Mouse (Mus musculus): Measurements from ENCODE around the gene Mei1.
"Not testable (repeated sequence)": the region's sequence is repeated elsewhere in the genome, so short reads cannot be mapped to it uniquely, and the experiment has no call there.

Gene Mei1

GRCm38 (mm10) chr15:82085606-82086005 lies 15.8 kb downstream of the Mei1 start:
- peak; percentile 69 for ATAC-seq (ENCODE audit: low TSS enrichment)

- peak; percentile 54 for ATAC-seq (ENCODE audit: low TSS enrichment)
Measured at GRCm38 (mm10) chr15:82086131-82086530, 16.3 kb downstream of the Mei1 start.

- ATAC-seq (ENCODE audit: low TSS enrichment) = peak; percentile 43
Measured at GRCm38 (mm10) chr15:82087266-82087665, 17.5 kb downstream of the Mei1 start.

- ATAC-seq (ENCODE audit: low TSS enrichment) = peak; percentile 39; the same call in 1 of the 2 replicates
Measured at GRCm38 (mm10) chr15:82091061-82091460, 21.3 kb downstream of the Mei1 start.

- ATAC-seq (ENCODE audit: low TSS enrichment) = peak; percentile 93
Measured at GRCm38 (mm10) chr15:82106953-82107555, 37.3 kb downstream of the Mei1 start.

- ATAC-seq (ENCODE audit: low TSS enrichment) = no peak
Measured at GRCm38 (mm10) chr15:82120544-82120943, 50.7 kb downstream of the Mei1 start.

- not testable (repeated sequence) for ATAC-seq (ENCODE audit: low TSS enrichment)
Measured at GRCm38 (mm10) chr15:82126690-82127089, 56.9 kb downstream of the Mei1 start.

- ATAC-seq (ENCODE audit: low TSS enrichment) = peak; percentile 96
Measured at GRCm38 (mm10) chr15:82127426-82128374, 57.9 kb downstream of the Mei1 start, which contains the start of gene Ccdc134. Ccdc134 (plus strand) TSS chr15:82127922.

GRCm38 (mm10) chr15:82128398-82128797 lies 58.6 kb downstream of the Mei1 start:
- ATAC-seq (ENCODE audit: low TSS enrichment) = no peak

GRCm38 (mm10) chr15:82130599-82130998 lies 60.8 kb downstream of the Mei1 start:
- no peak for ATAC-seq (ENCODE audit: low TSS enrichment)

- peak; percentile 47; the same call in 1 of the 2 replicates for ATAC-seq (ENCODE audit: low TSS enrichment)
Measured at GRCm38 (mm10) chr15:82135372-82135771, 65.6 kb downstream of the Mei1 start.

- ATAC-seq (ENCODE audit: low TSS enrichment) = peak; percentile 52; the same call in 1 of the 2 replicates
Measured at GRCm38 (mm10) chr15:82138565-82138964, 68.8 kb downstream of the Mei1 start.

GRCm38 (mm10) chr15:82139196-82139595 lies 69.4 kb downstream of the Mei1 start:
- no peak for ATAC-seq (ENCODE audit: low TSS enrichment)

GRCm38 (mm10) chr15:82140355-82140754 lies 70.6 kb downstream of the Mei1 start:
- no peak for ATAC-seq (ENCODE audit: low TSS enrichment)

GRCm38 (mm10) chr15:82144157-82144556 lies 74.4 kb downstream of the Mei1 start:
- ATAC-seq (ENCODE audit: low TSS enrichment) = no peak

GRCm38 (mm10) chr15:82145408-82145807 lies 75.6 kb downstream of the Mei1 start:
- ATAC-seq (ENCODE audit: low TSS enrichment) = no peak

- no peak for ATAC-seq (ENCODE audit: low TSS enrichment)
Measured at GRCm38 (mm10) chr15:82145851-82146769, 76.3 kb downstream of the Mei1 start.

GRCm38 (mm10) chr15:82146770-82147610 lies 77.2 kb downstream of the Mei1 start, which contains the start of gene Srebf2:
Srebf2 (plus strand) TSS chr15:82147181.
- peak; percentile 92 for ATAC-seq (ENCODE audit: low TSS enrichment)

- peak; percentile 35 for ATAC-seq (ENCODE audit: low TSS enrichment)
Measured at GRCm38 (mm10) chr15:82147611-82148111, 77.9 kb downstream of the Mei1 start.

- no peak for ATAC-seq (ENCODE audit: low TSS enrichment)
Measured at GRCm38 (mm10) chr15:82148510-82148911, 78.7 kb downstream of the Mei1 start.

Measured in frontal cortex, adult (tissue).